Mouse (Mus musculus): ENCODE measurements around the gene Jakmip3. TPM values are rescaled to one million over a fixed set of nuclear protein-coding genes. Genes with fewer than 3 reads are reported as not detected.
A peak's percentile ranks its signal among the peaks of the same experiment; 100 is the strongest.

The Jakmip3 gene
- polyA plus RNA-seq, 1 experiment from 2014 or later: 11.7 TPM

DNA sequence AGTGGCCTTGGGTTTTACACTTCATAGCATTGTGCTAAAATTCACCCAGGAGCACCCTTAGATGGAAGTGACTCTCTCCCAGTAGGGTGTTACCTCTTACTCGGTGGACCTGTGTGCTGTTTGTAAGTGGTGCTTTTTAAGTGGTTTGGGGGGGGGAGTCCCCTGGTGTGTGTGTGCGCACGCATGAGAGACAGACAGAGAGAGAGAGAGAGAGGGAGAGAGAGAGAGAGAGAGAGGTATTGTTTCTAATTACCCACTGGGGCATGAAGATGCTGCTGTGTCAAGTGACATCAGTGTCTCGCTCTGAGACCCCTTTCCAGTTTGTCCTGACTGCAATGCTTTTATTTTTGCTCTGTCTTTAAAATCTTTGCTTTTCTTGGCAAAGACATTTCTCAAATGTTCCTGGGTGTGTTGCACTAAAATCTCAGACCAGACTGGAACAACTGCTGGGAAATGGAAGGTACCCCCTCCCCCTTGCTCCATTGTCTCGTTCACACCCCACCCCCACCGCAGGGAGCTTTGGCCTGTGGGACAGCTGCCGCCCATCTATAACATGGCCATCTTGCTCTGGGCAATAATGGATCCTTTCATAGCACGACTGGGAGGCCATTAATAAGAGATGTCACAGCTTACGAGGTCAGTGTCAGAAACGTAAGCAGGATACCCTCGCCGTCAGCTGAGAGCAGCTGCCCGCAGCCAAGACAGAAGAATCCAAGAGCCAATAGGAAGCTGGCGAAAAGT lies 134.7 kb downstream of the Jakmip3 start:
- no peak overlapping the region for H3K9ac ChIP-seq (replicated peaks)
- H3K4me2 ChIP-seq: no peak overlapping the region
- H3K4me1 ChIP-seq: peaks cover 53% of the 10 kb centered on the region
- H3K4me3 ChIP-seq (replicated peaks): no peak overlapping the region
- no peaks in the 10 kb centered on the region for H3K9me3 ChIP-seq (replicated peaks)
- no peak for ATAC-seq (ENCODE audit: low FRiP score)
- H3K27me3 ChIP-seq (replicated peaks): no peaks in the 10 kb centered on the region
- 7% methylated on average over 14 of the region's 14 CpGs for WGBS
- H3K36me3 ChIP-seq: no peaks in the 10 kb centered on the region
- H3K27ac ChIP-seq (replicated peaks): peak overlapping the region; percentile 34; the same call in 1 of the 2 replicates

DNA sequence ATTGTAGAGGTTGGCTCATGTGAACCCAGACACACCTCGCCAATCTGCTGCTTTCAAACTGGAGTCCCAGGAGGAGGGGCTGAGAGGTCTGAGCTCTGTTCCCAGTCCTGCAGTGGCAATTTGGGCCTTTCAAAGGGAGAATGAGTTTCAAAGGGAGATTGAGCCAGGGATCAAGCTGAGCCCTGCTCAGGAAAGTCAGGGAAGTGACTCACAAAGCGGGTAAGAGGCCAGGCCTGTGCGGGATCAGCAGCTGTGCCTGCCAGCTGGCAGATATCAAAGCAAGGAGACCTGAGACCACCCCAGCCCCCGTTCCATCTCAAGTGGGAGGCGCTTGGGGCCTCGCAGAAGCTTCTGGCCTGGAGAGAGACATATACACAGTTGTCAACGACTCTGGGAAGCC lies 136.8 kb downstream of the Jakmip3 start:
- no peaks in the 10 kb centered on the region for H3K27me3 ChIP-seq (replicated peaks)
- peaks cover 60% of the 10 kb centered on the region for H3K4me1 ChIP-seq
- H3K27ac ChIP-seq (replicated peaks): peak overlapping the region; percentile 29
- H3K4me3 ChIP-seq (replicated peaks): no peak overlapping the region
- 14% methylated on average over 7 of the region's 7 CpGs for WGBS
- no peak for ATAC-seq (ENCODE audit: low FRiP score)
- no peak overlapping the region for H3K4me2 ChIP-seq
- no peaks in the 10 kb centered on the region for H3K36me3 ChIP-seq
- H3K9ac ChIP-seq (replicated peaks): no peak overlapping the region
- H3K9me3 ChIP-seq (replicated peaks): no peaks in the 10 kb centered on the region

DNA sequence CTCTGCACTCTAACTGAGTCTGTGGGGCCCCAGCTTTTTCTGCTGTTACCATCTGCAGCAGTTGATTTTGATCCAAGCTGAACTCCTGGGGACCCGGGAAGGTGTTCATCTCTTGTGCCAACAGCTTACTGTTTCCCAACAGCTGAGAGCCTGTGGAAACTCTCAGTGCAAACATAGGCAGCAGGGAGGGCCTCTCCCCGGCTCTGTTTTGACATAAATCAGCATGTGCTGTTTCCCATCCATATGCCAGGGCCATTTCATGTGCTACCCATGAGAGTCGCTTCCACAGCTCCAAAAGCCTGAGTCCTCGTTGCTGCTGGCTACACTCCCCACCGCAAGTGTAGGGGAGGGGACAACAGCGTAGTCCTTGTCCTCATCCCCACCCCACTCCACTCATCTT lies 137.7 kb downstream of the Jakmip3 start:
- Histone ChIP-seq H3K27ac (replicated peaks) (peak overlapping the region; percentile 29), H3K4me3 (replicated peaks) (no peak overlapping the region), H3K9ac (replicated peaks) (no peak overlapping the region), H3K36me3 (no peaks in the 10 kb centered on the region), H3K4me2 (no peak overlapping the region), H3K9me3 (replicated peaks) (no peaks in the 10 kb centered on the region), H3K4me1 (peaks cover 61% of the 10 kb centered on the region), H3K27me3 (replicated peaks) (no peaks in the 10 kb centered on the region)
- WGBS: 12% methylated on average over 6 of the region's 6 CpGs
- ATAC-seq (ENCODE audit: low FRiP score): peak; percentile 19; the same call in 1 of the 2 replicates

DNA sequence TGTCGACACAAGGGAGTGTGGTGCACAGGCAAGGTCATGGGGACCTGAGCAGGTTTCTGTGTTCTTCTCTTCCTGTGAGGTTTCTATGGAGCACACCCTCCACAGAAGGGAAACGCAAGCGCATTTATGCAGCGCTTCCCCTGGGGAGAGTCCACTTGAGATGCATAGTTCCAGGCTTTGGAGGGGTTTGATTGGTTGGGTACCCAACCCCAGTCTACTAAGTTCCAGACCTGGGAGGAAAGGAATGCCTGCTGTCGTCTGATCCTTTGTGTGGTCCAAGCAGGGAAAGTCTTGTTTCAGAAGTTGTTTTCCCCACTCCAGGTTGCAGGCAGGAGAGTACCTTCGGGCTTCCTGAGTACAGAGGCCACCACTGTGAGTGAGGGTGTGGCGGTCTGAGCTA lies 138.6 kb downstream of the Jakmip3 start:
- no peak for ATAC-seq (ENCODE audit: low FRiP score)
- Histone ChIP-seq H3K27ac (replicated peaks) (no peak overlapping the region), H3K4me1 (peaks cover 57% of the 10 kb centered on the region), H3K9ac (replicated peaks) (no peak overlapping the region), H3K27me3 (replicated peaks) (no peaks in the 10 kb centered on the region), H3K9me3 (replicated peaks) (no peaks in the 10 kb centered on the region), H3K4me2 (no peak overlapping the region), H3K36me3 (no peaks in the 10 kb centered on the region), H3K4me3 (replicated peaks) (no peak overlapping the region)
- 73% methylated on average over 7 of the region's 7 CpGs for WGBS

DNA sequence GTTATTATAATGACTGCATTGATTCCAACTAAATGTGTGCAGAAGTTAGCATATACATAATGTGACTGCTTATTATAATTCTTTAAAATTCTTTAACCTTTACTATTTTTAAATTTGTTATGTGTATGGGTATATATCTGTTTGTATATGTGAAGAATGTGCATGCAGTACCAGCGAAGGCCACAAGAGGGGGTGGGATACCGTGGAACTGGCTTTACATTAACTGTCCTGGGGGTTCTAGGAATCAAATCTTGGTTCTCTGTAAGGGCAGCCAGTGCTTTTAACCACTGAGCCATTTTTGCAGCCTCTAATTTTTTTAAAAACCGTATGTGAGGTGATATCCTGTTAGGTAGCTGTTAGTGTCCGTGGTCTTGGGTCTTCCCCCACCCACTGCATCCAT lies 140.2 kb downstream of the Jakmip3 start:
- Histone ChIP-seq H3K9me3 (replicated peaks) (no peaks in the 10 kb centered on the region), H3K27ac (replicated peaks) (no peak overlapping the region), H3K36me3 (no peaks in the 10 kb centered on the region), H3K4me1 (peaks cover 46% of the 10 kb centered on the region), H3K4me2 (no peak overlapping the region), H3K27me3 (replicated peaks) (no peaks in the 10 kb centered on the region), H3K9ac (replicated peaks) (no peak overlapping the region), H3K4me3 (replicated peaks) (no peak overlapping the region)
- ATAC-seq (ENCODE audit: low FRiP score): no peak
- 69% methylated on average over 4 of the region's 4 CpGs for WGBS

DNA sequence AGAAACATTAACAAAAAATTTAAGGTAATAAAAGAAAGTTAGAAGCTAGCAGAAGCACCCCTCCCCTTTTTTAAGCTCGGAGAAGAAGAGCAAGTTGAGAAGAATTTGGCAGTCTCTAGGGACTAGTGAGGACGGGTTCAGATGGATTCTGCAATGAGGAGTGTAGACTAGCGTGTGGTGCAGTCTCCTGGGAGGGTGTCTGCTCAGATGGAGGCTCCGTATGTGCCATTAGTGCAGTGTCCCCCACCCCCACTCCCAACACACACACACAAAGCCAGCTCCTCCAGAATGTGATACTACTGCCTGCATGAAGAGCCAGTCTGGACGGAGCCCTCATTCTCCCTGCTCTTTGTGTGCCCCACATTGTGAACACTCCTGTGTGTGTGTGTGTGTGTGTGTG lies 140.6 kb downstream of the Jakmip3 start:
- WGBS: 28% methylated on average over 5 of the region's 5 CpGs
- H3K27ac ChIP-seq (replicated peaks): no peak overlapping the region
- no peak overlapping the region for H3K4me3 ChIP-seq (replicated peaks)
- H3K4me1 ChIP-seq: peaks cover 42% of the 10 kb centered on the region
- no peaks in the 10 kb centered on the region for H3K36me3 ChIP-seq
- no peak for ATAC-seq (ENCODE audit: low FRiP score)
- no peak overlapping the region for H3K9ac ChIP-seq (replicated peaks)
- no peaks in the 10 kb centered on the region for H3K27me3 ChIP-seq (replicated peaks)
- H3K9me3 ChIP-seq (replicated peaks): no peaks in the 10 kb centered on the region
- no peak overlapping the region for H3K4me2 ChIP-seq

DNA sequence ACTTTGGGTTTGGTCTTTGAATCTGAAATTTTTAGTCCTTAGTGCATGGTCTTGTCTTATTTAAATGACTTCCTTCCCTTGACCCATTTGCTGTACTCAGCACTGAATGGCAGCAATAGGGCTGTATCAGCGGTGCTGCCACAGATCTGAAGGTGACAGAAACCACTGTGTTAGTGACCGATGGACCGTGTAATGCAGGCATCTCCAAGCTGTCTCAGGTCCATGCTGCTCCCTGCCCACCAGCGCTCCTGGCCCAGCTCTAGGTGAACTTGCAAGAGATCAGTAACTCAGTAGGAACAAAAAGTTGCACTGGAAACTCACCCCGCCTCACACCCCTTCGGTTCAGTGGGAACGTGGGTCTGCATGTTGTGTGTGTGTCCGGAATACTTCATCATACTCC lies 141.8 kb downstream of the Jakmip3 start:
- Histone ChIP-seq H3K36me3 (no peaks in the 10 kb centered on the region), H3K27ac (replicated peaks) (no peak overlapping the region), H3K4me2 (no peak overlapping the region), H3K27me3 (replicated peaks) (no peaks in the 10 kb centered on the region), H3K9me3 (replicated peaks) (no peaks in the 10 kb centered on the region), H3K4me3 (replicated peaks) (no peak overlapping the region), H3K4me1 (peaks cover 38% of the 10 kb centered on the region), H3K9ac (replicated peaks) (no peak overlapping the region)
- ATAC-seq (ENCODE audit: low FRiP score): no peak
- WGBS: 59% methylated on average over 8 of the region's 8 CpGs

DNA sequence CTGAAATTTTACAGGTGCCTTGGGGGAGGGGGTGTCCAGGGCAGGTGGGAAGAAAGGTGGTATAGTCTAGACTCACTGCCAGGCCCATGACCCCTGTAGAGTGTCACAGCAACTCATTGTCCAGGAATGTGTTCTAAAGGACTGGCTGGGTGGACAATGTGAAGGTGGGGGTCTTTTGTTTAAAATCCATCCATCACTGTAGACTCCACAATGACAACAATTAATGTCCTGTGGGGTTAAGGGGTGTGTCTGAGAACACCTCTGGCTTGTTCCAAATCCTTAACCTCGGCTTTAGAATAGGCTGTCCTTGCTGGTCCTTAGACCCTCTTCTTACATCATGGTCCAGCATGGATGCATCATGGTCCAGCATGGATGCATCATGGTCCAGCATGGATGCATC lies 143.8 kb downstream of the Jakmip3 start:
- no peak overlapping the region for H3K27ac ChIP-seq (replicated peaks)
- H3K4me3 ChIP-seq (replicated peaks): no peak overlapping the region
- 6% methylated on average over 1 of the region's 1 CpGs for WGBS
- H3K4me2 ChIP-seq: no peak overlapping the region
- H3K4me1 ChIP-seq: peaks cover 41% of the 10 kb centered on the region
- H3K9me3 ChIP-seq (replicated peaks): no peaks in the 10 kb centered on the region
- ATAC-seq (ENCODE audit: low FRiP score): no peak
- no peaks in the 10 kb centered on the region for H3K27me3 ChIP-seq (replicated peaks)
- H3K36me3 ChIP-seq: no peaks in the 10 kb centered on the region
- no peak overlapping the region for H3K9ac ChIP-seq (replicated peaks)

DNA sequence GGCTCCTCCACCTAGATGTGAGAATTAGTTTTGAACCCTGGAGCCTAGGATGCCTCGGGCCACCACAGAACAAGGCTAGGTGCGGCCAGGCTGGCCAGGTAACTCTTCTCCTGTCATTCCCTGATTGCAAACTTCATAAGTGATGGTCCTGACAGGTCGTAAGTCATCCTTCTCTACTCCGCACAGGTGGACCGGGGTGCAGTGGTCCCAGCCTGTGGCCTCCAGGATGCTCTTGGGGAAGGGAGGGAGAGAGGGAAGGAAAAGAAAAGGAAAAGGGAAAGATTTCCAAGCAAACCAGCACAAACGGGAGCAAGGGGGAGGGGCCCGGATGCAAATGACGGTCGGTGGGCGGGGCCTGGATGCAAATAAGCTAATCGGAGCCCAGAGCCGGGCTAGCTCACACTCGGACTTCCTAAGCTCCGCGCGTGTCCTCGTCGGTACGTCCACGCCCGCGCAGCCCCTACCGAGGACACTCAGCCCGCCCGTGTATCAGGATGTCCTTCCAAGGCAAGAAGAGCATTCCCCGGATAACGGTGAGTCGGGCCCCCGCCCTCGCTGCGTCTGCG lies 145.2 kb downstream of the Jakmip3 start, which contains the start of gene Dpysl4:
Gene Dpysl4, plus strand, starts transcription at position 373 of the 566 bp plus-strand sequence.
- Histone ChIP-seq H3K9me3 (replicated peaks) (no peaks in the 10 kb centered on the region), H3K4me2 (peak within 1 kb of the TSS; percentile 73), H3K27me3 (replicated peaks) (no peaks in the 10 kb centered on the region), H3K9ac (replicated peaks) (peak within 1 kb of the TSS; percentile 94), H3K4me3 (replicated peaks) (peak within 1 kb of the TSS; percentile 81), H3K4me1 (peaks cover 51% of the 10 kb centered on the region), H3K27ac (replicated peaks) (peak within 1 kb of the TSS; percentile 85), H3K36me3 (peaks cover 11% of the 10 kb centered on the region)
- peak; percentile 90 for ATAC-seq (ENCODE audit: low FRiP score)
- 5% methylated on average over 32 of the region's 32 CpGs for WGBS

DNA sequence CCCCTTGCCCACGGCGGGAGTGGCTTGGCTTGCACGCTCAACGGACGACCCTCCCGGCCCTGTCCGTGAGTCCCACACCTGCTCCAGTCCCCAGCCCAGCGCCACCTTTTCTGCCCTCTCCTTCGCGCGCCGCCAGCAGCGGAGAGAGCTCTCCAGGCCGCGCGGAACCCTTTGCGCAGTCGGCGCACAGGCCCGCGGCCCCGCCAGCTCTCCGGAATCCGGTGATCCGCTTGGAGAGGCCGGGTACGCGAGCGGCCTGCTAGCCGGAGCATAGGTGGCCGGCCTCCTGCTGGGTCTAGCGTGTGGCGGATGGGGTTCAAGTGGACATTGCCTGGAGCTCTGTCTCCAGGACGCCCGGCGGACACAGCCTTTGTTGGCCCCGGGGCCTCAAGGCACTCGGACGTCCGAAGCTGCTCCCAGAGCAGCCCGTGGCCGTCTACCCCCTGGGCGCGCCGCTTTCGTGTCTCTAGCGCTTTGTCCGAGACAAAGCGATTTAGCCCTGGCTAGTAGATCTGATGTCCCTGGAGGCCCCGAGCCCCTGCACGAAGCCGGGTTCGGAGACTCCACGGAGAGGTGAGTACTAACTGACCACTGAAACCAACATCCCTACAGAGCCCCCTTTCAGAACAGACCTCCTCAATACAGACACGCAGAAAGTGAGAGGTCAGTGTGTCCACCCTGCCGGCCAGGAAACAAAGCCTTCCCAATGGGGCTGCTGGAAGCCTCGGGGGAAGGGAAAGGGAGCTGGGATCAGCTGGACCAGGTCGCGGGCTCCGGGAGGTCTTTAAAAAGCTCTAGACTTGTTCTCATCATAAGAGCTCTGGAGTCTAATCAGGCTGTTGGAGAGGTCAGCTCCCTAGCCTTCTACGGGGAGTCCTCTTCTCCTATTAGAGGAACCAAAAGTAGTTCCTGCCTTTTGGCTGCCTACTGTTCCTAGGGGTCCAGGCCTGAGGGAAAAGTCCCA lies 145.9 kb downstream of the Jakmip3 start:
- peak overlapping the region; percentile 81 for H3K4me3 ChIP-seq (replicated peaks)
- H3K27me3 ChIP-seq (replicated peaks): no peaks in the 10 kb centered on the region
- H3K4me2 ChIP-seq: peak overlapping the region; percentile 73
- no peaks in the 10 kb centered on the region for H3K9me3 ChIP-seq (replicated peaks)
- ATAC-seq (ENCODE audit: low FRiP score): peak; percentile 59
- peak overlapping the region; percentile 85 for H3K27ac ChIP-seq (replicated peaks)
- peaks cover 51% of the 10 kb centered on the region for H3K4me1 ChIP-seq
- under 1% methylated on average over 61 of the region's 61 CpGs for WGBS
- H3K36me3 ChIP-seq: peaks cover 19% of the 10 kb centered on the region
- peak overlapping the region; percentile 94 for H3K9ac ChIP-seq (replicated peaks)

DNA sequence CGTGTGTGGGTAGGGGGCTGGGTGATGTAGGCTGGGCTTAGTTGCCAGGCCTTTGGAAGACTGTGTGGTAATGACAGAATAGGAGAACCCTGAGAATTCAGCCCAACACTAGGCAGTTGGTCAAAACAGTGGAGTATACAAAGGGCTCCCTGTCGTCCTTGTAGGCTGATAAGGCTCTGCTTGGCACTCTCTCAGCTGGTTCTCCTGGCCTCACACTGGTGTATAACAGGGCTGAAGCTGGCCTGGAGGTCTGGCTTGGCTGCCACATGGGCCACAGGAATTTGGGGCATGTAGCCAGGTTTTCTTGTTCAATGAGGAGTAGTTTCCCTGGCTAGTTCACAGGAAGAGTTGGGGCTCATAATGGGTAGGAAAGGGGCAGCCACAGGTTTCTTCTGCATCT lies 147.3 kb downstream of the Jakmip3 start:
- Histone ChIP-seq H3K4me3 (replicated peaks) (peak overlapping the region; percentile 81), H3K9ac (replicated peaks) (peak overlapping the region; percentile 94), H3K27me3 (replicated peaks) (no peaks in the 10 kb centered on the region), H3K4me2 (peak overlapping the region; percentile 73), H3K4me1 (peaks cover 42% of the 10 kb centered on the region), H3K27ac (replicated peaks) (0 out of 2 replicates have a peak overlapping the region, but pooled peaks have one; percentile 34), H3K9me3 (replicated peaks) (no peaks in the 10 kb centered on the region), H3K36me3 (peaks cover 32% of the 10 kb centered on the region)
- 47% methylated on average over 2 of the region's 2 CpGs for WGBS
- ATAC-seq (ENCODE audit: low FRiP score): no peak

All from neural tube, embryonic 15.5 days (tissue).